In the genomic region with DNA sequence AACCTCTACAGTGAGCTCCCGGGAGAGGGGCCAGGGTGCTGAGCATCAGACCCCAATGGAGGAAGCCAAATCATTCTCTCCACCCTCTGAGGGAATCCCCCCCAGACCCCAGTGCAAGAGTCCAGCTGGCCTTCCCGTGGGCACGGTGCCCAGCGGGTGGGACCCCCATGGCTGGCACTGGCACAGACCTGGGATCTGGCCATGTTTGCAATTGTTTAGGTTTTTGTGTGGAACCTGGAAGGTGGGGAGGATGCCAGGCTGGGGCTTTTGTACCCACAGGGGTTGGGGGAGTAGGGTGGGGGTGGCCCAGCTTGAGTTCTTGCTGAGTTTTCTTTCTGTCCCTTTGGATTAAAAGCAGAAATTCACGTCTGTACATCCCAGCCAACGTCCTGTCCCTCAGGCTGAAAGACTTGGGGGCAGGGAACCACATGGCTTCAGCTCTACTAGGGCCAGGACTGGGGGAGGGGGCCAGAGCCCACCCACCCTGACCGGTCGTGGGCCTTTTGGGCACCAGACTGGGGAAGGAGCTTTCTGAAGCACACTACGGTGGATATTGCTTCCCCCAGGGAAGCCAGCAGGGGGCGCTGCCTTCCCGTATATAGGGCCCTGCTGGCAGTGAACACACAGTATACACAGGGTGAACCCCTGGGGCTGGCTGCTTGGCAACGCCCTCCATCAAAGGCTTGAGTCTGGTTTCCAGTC, we compare ENCODE assay signal across 8 mouse cellular contexts. TPM values are rescaled to one million over a fixed set of nuclear protein-coding genes. Genes with fewer than 3 reads are reported as not detected.
DNase-seq lines count a peak whose midpoint lies in the region; ATAC-seq lines count a peak whose summit lies in the region.

No protein-coding gene starts in this region.

- no peaks in the 10 kb centered on the region for H3K36me3 ChIP-seq in hindbrain, embryonic 11.5 days (ENCODE audit: control insufficient read depth, insufficient read depth, low read length)

- H3K27me3 ChIP-seq in hindbrain, embryonic 11.5 days (ENCODE audit: control insufficient read depth, insufficient read depth, low read length), result peaks cover 71% of the 10 kb centered on the region

- no peak overlapping the region for H3K9ac ChIP-seq in hindbrain, embryonic 11.5 days (ENCODE audit: low read depth, low read length)

- 12% methylated on average over 12 of the region's 12 CpGs for WGBS in hindbrain, embryonic 11.5 days

- H3K4me3 ChIP-seq in hindbrain, embryonic 11.5 days (ENCODE audit: low read depth, low read length), result no peak overlapping the region

- H3K9me3 ChIP-seq in hindbrain, embryonic 11.5 days (ENCODE audit: control insufficient read depth, low read length), result no peaks in the 10 kb centered on the region

- peak; percentile 92 for DNase-seq in Muller cell, postnatal 12 days (ENCODE audit: inconsistent ontology term)
- peak; percentile 90 for DNase-seq in cerebellum, adult 9-11 months
- peak; percentile 85 to 87 for DNase-seq in frontal cortex, postnatal 10 days (ENCODE audit: low spot score in 2 of 2)
- DNase-seq in hindbrain, embryonic 11.5 days (ENCODE audit: low spot score), result peak; percentile 97
- peak; percentile 85 for DNase-seq in layer of hippocampus, postnatal 25 days (ENCODE audit: extremely low spot score in 1 of 2, low spot score in 1 of 2)
- peak; percentile 91 for DNase-seq in lung, postnatal 14 days
- DNase-seq in retina, adult 2 months (ENCODE audit: low read depth, low spot score), result peak; percentile 69
- peak; percentile 85 for DNase-seq in thymus, postnatal 25 days

- H3K4me1 ChIP-seq in hindbrain, embryonic 11.5 days (replicated peaks; ENCODE audit: control insufficient read depth, insufficient read depth, low read length), result peaks cover 49% of the 10 kb centered on the region

- H3K4me2 ChIP-seq in hindbrain, embryonic 11.5 days (replicated peaks; ENCODE audit: low read depth, low read length), result no peak overlapping the region

- no peak overlapping the region for H3K27ac ChIP-seq in hindbrain, embryonic 11.5 days (ENCODE audit: low read depth, low read length)

- ATAC-seq in hindbrain, embryonic 11.5 days (ENCODE audit: low FRiP score), result peak; percentile 65

RNA-seq across cellular contexts. Expression of a gene that starts 7.7 kb away (rescaled TPM):
- 5.3 and 5.4 TPM in 2 replicates for polyA plus RNA-seq in hindbrain, embryonic 11.5 days (2014; fragmentation: Nextera tagmentation; extraction: Ambion mirVana)
- total RNA-seq in layer of hippocampus, postnatal 25 days (2021), result 1 to 10 TPM; 2.1 to 2.8 TPM

RNA-seq across cellular contexts. Expression of a gene that starts 13.9 kb away (rescaled TPM):
- polyA plus RNA-seq in hindbrain, embryonic 11.5 days (2014; fragmentation: Nextera tagmentation; extraction: Ambion mirVana), result 2.3 and 2.9 TPM in 2 replicates
- not detected for total RNA-seq in layer of hippocampus, postnatal 25 days (2021)

RNA-seq across cellular contexts. Expression of a gene that starts 21.3 kb away (rescaled TPM):
- 19.7 and 20.5 TPM in 2 replicates for polyA plus RNA-seq in hindbrain, embryonic 11.5 days (2014; fragmentation: Nextera tagmentation; extraction: Ambion mirVana)
- total RNA-seq in layer of hippocampus, postnatal 25 days (2021), result 10 to 100 TPM; 88.9 to 91.0 TPM

RNA-seq across cellular contexts. Expression of a gene that starts 22.8 kb away (rescaled TPM):
- polyA plus RNA-seq in hindbrain, embryonic 11.5 days (2014; fragmentation: Nextera tagmentation; extraction: Ambion mirVana), result 47.9 and 51.1 TPM in 2 replicates
- total RNA-seq in layer of hippocampus, postnatal 25 days (2021), result 100 to 1,000 TPM in 1 of 2 experiments, 10 to 100 TPM in 1; 83.4 to 101 TPM

RNA-seq across cellular contexts. Expression of a gene that starts 46.3 kb away (rescaled TPM):
- polyA plus RNA-seq in hindbrain, embryonic 11.5 days (2014; fragmentation: Nextera tagmentation; extraction: Ambion mirVana), result 60.5 and 61.5 TPM in 2 replicates
- 1 to 10 TPM; 8.8 to 9.6 TPM for total RNA-seq in layer of hippocampus, postnatal 25 days (2021)
